Mouse (Mus musculus): ENCODE results near the gene Cdca4. TPM values are rescaled to one million over a fixed set of nuclear protein-coding genes. Genes with fewer than 3 reads are reported as not detected.

Gene Cdca4
- polyA plus RNA-seq, 1 experiment from 2014 or later = 53.2 TPM

GRCm38 (mm10) chr12:112794356-112794816, 34.8 kb downstream of the Cdca4 start:
- H3K27me3 ChIP-seq (ENCODE audit: control insufficient read depth, insufficient read depth, low read length) = no peaks in the 10 kb centered on the region
- H3K4me3 ChIP-seq (ENCODE audit: low read length) = no peak overlapping the region
- H3K4me2 ChIP-seq (ENCODE audit: low read depth, low read length) = peak overlapping the region; percentile 46
- peak overlapping the region; percentile 42 for H3K9ac ChIP-seq (ENCODE audit: low read length)
- no peak for ATAC-seq (replicated peaks; ENCODE audit: extremely low read depth, insufficient read depth, low FRiP score)
- 16% methylated on average over 7 of the region's 7 CpGs for WGBS
- H3K4me1 ChIP-seq (ENCODE audit: control insufficient read depth, insufficient read depth, low read length) = peaks cover 47% of the 10 kb centered on the region
- no peaks in the 10 kb centered on the region for H3K9me3 ChIP-seq (replicated peaks; ENCODE audit: control insufficient read depth, low read length)
- no peaks in the 10 kb centered on the region for H3K36me3 ChIP-seq (ENCODE audit: control insufficient read depth, insufficient read depth)
- peak overlapping the region; percentile 86 for H3K27ac ChIP-seq (ENCODE audit: low read length)

DNA sequence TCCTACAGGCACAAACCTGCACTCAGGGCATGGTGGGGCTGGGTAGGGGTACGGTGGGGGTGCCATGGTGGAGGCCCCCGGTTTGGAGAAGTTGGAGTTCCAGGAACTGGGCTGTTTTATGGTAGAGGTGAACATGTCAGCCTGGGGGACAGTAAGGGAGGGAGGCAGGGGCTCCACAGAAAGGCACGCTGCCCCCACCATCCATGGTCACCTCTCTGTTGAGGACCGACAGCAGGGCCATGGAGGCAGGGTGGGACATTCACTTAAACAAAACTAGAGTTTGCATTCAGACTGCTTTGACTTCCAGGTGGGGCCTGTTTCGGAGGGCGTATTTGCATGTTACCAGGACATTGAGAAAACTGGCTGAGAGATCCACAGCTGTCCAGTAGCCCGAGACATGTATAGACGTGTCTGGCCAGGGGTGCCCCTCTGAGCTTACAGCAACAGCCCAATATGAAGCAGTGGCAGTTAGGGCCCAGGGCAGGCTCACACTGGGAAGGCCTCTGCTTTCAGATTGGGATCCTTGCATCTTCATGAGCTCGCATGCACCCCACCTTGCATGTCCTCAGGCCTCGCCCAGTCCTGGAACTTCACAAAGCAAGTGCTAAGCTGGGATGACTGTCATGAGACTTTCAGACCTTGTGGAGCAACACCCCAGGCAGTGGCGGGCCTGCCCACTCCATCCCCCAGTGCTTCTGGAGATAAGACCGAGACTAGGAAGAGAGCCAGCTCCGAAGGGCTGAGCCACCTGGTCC, 35.4 kb downstream of the Cdca4 start:
- no peaks in the 10 kb centered on the region for H3K36me3 ChIP-seq (ENCODE audit: control insufficient read depth, insufficient read depth)
- ATAC-seq (replicated peaks; ENCODE audit: extremely low read depth, insufficient read depth, low FRiP score) = peak; percentile 84
- H3K27me3 ChIP-seq (ENCODE audit: control insufficient read depth, insufficient read depth, low read length) = no peaks in the 10 kb centered on the region
- H3K27ac ChIP-seq (ENCODE audit: low read length) = peak overlapping the region; percentile 86
- H3K9ac ChIP-seq (ENCODE audit: low read length) = peak overlapping the region; percentile 58
- no peaks in the 10 kb centered on the region for H3K9me3 ChIP-seq (replicated peaks; ENCODE audit: control insufficient read depth, low read length)
- H3K4me3 ChIP-seq (ENCODE audit: low read length) = no peak overlapping the region
- peaks cover 47% of the 10 kb centered on the region for H3K4me1 ChIP-seq (ENCODE audit: control insufficient read depth, insufficient read depth, low read length)
- H3K4me2 ChIP-seq (ENCODE audit: low read depth, low read length) = peak overlapping the region; percentile 46
- 53% methylated on average over 13 of the region's 13 CpGs for WGBS

DNA sequence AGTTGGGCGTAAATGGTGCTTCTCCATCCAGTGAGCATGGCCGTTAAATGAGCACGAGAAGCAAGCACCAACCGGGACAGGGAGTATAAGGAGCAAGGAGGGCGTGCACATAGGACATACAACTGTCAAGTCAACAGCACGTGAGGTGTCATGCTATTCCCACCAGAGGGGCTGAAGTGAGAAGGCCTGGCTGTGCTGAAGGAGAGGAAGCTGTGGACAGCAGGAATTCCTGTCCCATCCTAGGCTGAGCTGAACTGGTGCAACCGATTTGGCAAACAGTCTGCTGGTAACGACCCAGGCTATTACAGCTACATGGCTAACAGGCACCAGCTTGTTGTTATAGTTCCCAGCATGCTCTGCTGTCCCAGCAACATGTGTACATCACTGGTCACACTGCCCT, 38.2 kb downstream of the Cdca4 start:
- H3K4me2 ChIP-seq (ENCODE audit: low read depth, low read length) = no peak overlapping the region
- ATAC-seq (replicated peaks; ENCODE audit: extremely low read depth, insufficient read depth, low FRiP score) = no peak
- no peak overlapping the region for H3K9ac ChIP-seq (ENCODE audit: low read length)
- no peak overlapping the region for H3K27ac ChIP-seq (ENCODE audit: low read length)
- WGBS = 68% methylated on average over 8 of the region's 8 CpGs
- H3K9me3 ChIP-seq (replicated peaks; ENCODE audit: control insufficient read depth, low read length) = no peaks in the 10 kb centered on the region
- no peaks in the 10 kb centered on the region; the same call in 1 of the 2 replicates for H3K27me3 ChIP-seq (ENCODE audit: control insufficient read depth, insufficient read depth, low read length)
- peaks cover 25% of the 10 kb centered on the region for H3K4me1 ChIP-seq (ENCODE audit: control insufficient read depth, insufficient read depth, low read length)
- H3K36me3 ChIP-seq (ENCODE audit: control insufficient read depth, insufficient read depth) = no peaks in the 10 kb centered on the region
- no peak overlapping the region for H3K4me3 ChIP-seq (ENCODE audit: low read length)

GRCm38 (mm10) chr12:112774481-112774880, 54.7 kb downstream of the Cdca4 start:
- no peak for ATAC-seq (replicated peaks; ENCODE audit: extremely low read depth, insufficient read depth, low FRiP score)
- no peak overlapping the region for H3K27ac ChIP-seq (ENCODE audit: low read length)
- no peaks in the 10 kb centered on the region for H3K36me3 ChIP-seq (ENCODE audit: control insufficient read depth, insufficient read depth)
- H3K9me3 ChIP-seq (replicated peaks; ENCODE audit: control insufficient read depth, low read length) = peaks cover 6% of the 10 kb centered on the region; the same call in 1 of the 2 replicates
- H3K9ac ChIP-seq (ENCODE audit: low read length) = no peak overlapping the region
- no peak overlapping the region for H3K4me2 ChIP-seq (ENCODE audit: low read depth, low read length)
- H3K27me3 ChIP-seq (ENCODE audit: control insufficient read depth, insufficient read depth, low read length) = no peaks in the 10 kb centered on the region
- H3K4me1 ChIP-seq (ENCODE audit: control insufficient read depth, insufficient read depth, low read length) = no peaks in the 10 kb centered on the region; the same call in 1 of the 2 replicates
- 86% methylated on average over 10 of the region's 10 CpGs for whole genome bisulfite sequencing
- H3K4me3 ChIP-seq (ENCODE audit: low read length) = no peak overlapping the region

DNA sequence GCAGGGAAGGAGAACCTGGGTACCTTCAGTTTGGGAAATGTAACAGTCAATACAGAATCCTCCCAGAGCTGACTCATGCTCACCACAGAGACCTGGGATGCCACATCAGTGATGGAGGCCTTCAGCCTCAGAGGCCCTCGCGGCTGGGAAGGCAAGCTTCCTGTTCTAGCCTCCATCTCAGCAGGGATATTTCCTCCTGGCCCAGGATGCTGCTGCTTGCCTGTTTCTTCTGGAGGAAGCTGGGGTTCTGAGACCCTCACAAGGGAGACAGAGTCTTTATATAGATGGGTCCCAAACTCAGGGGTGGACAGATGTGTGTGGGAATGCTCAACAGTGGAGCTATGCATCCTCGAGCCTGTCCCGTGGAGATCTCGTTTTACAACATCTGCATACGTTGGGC, 55.2 kb downstream of the Cdca4 start:
- WGBS = 70% methylated on average over 6 of the region's 6 CpGs
- Histone ChIP-seq H3K4me3 (ENCODE audit: low read length) (no peak overlapping the region), H3K36me3 (ENCODE audit: control insufficient read depth, insufficient read depth) (no peaks in the 10 kb centered on the region), H3K9me3 (replicated peaks; ENCODE audit: control insufficient read depth, low read length) (peaks cover 6% of the 10 kb centered on the region; the same call in 1 of the 2 replicates), H3K27ac (ENCODE audit: low read length) (no peak overlapping the region), H3K27me3 (ENCODE audit: control insufficient read depth, insufficient read depth, low read length) (no peaks in the 10 kb centered on the region), H3K9ac (ENCODE audit: low read length) (no peak overlapping the region), H3K4me1 (ENCODE audit: control insufficient read depth, insufficient read depth, low read length) (no peaks in the 10 kb centered on the region; the same call in 1 of the 2 replicates), H3K4me2 (ENCODE audit: low read depth, low read length) (no peak overlapping the region)
- no peak for ATAC-seq (replicated peaks; ENCODE audit: extremely low read depth, insufficient read depth, low FRiP score)

- no peaks in the 10 kb centered on the region for H3K36me3 ChIP-seq (ENCODE audit: control insufficient read depth, insufficient read depth)
- H3K4me3 ChIP-seq (ENCODE audit: low read length) = no peak overlapping the region
- ATAC-seq (replicated peaks; ENCODE audit: extremely low read depth, insufficient read depth, low FRiP score) = no peak
- peaks cover 6% of the 10 kb centered on the region; the same call in 1 of the 2 replicates for H3K9me3 ChIP-seq (replicated peaks; ENCODE audit: control insufficient read depth, low read length)
- H3K27me3 ChIP-seq (ENCODE audit: control insufficient read depth, insufficient read depth, low read length) = no peaks in the 10 kb centered on the region
- WGBS = 20% methylated on average over 9 of the region's 9 CpGs
- H3K27ac ChIP-seq (ENCODE audit: low read length) = no peak overlapping the region
- no peaks in the 10 kb centered on the region; the same call in 1 of the 2 replicates for H3K4me1 ChIP-seq (ENCODE audit: control insufficient read depth, insufficient read depth, low read length)
- H3K9ac ChIP-seq (ENCODE audit: low read length) = 0 out of 2 replicates have a peak overlapping the region, but pooled peaks have one; percentile 23
- peak overlapping the region; percentile 36 for H3K4me2 ChIP-seq (ENCODE audit: low read depth, low read length)
These were observed 55.9 kb downstream of the Cdca4 start for GRCm38 (mm10) chr12:112773366-112773765.

DNA sequence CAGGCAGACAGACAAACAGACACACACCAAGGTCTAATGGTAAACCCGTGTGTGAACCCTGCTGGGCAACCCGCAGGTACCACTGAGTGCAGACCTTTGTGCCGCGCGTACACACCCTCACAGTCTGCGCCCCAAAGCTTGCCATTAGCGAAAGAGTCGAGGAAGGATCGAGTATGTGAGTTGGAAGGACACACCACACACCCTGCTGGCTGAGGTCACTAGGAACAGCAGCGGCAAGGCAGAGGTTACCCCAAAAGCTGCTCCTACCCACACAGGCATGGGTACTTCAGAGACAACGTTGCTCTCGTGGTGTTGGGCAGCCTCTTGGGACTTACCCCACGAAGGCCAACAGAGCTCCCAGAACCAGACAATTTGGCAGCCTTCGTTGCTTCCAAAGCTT, 56.9 kb downstream of the Cdca4 start:
- no peaks in the 10 kb centered on the region for H3K36me3 ChIP-seq (ENCODE audit: control insufficient read depth, insufficient read depth)
- ATAC-seq (replicated peaks; ENCODE audit: extremely low read depth, insufficient read depth, low FRiP score) = no peak
- H3K4me2 ChIP-seq (ENCODE audit: low read depth, low read length) = no peak overlapping the region
- H3K27me3 ChIP-seq (ENCODE audit: control insufficient read depth, insufficient read depth, low read length) = no peaks in the 10 kb centered on the region
- H3K4me3 ChIP-seq (ENCODE audit: low read length) = no peak overlapping the region
- WGBS = 89% methylated on average over 14 of the region's 14 CpGs
- no peak overlapping the region for H3K9ac ChIP-seq (ENCODE audit: low read length)
- H3K27ac ChIP-seq (ENCODE audit: low read length) = no peak overlapping the region
- peaks cover 6% of the 10 kb centered on the region; the same call in 1 of the 2 replicates for H3K9me3 ChIP-seq (replicated peaks; ENCODE audit: control insufficient read depth, low read length)
- H3K4me1 ChIP-seq (ENCODE audit: control insufficient read depth, insufficient read depth, low read length) = no peaks in the 10 kb centered on the region; the same call in 1 of the 2 replicates

GRCm38 (mm10) chr12:112770396-112770795, 58.8 kb downstream of the Cdca4 start:
- WGBS = 77% methylated on average over 4 of the region's 4 CpGs
- Histone ChIP-seq H3K27ac (ENCODE audit: low read length) (no peak overlapping the region), H3K9me3 (replicated peaks; ENCODE audit: control insufficient read depth, low read length) (peaks cover 3% of the 10 kb centered on the region; the same call in 1 of the 2 replicates), H3K4me1 (ENCODE audit: control insufficient read depth, insufficient read depth, low read length) (no peaks in the 10 kb centered on the region; the same call in 1 of the 2 replicates), H3K36me3 (ENCODE audit: control insufficient read depth, insufficient read depth) (no peaks in the 10 kb centered on the region), H3K27me3 (ENCODE audit: control insufficient read depth, insufficient read depth, low read length) (no peaks in the 10 kb centered on the region), H3K4me3 (ENCODE audit: low read length) (no peak overlapping the region), H3K4me2 (ENCODE audit: low read depth, low read length) (no peak overlapping the region), H3K9ac (ENCODE audit: low read length) (no peak overlapping the region)
- no peak for ATAC-seq (replicated peaks; ENCODE audit: extremely low read depth, insufficient read depth, low FRiP score)

Data from heart, embryonic 16.5 days (tissue).